Mouse (Mus musculus) heart, embryonic 12.5 days (tissue): Measurements from ENCODE around the gene Fndc10. TPM values are rescaled to one million over a fixed set of nuclear protein-coding genes. Genes with fewer than 3 reads are reported as not detected.

Experiments
- ATAC-seq: fragments of 200-750 bp; cut with Nextera tagmentation; 2 replicates; pipeline ENCODE4 v1.8.0; 2017; ENCODE audit warnings: moderate TSS enrichment, moderate library complexity; ENCODE audit not compliant: insufficient number of reproducible peaks, low FRiP score
- H3K27ac ChIP-seq: fragments of 300-500 bp; sonication (generic); 2 replicates; pipeline ENCODE4 v1.5.1; 2016; ENCODE audit warnings: mild to moderate bottlenecking, moderate library complexity; ENCODE audit not compliant: poor library complexity, severe bottlenecking
- H3K27me3 ChIP-seq: fragments of 300-500 bp; sonication (generic); replicated peaks from 2 replicates; pipeline ENCODE4 v1.6.1; 2016; ENCODE audit warnings: mild to moderate bottlenecking, moderate library complexity
- H3K36me3 ChIP-seq: fragments of 300-500 bp; sonication (generic); 2 replicates; pipeline ENCODE4 v1.6.1; 2016; ENCODE audit warnings: mild to moderate bottlenecking, moderate library complexity
- H3K4me1 ChIP-seq: fragments of 300-500 bp; sonication (generic); replicated peaks from 2 replicates; pipeline ENCODE4 v1.6.1; 2016; ENCODE audit warnings: mild to moderate bottlenecking
- H3K4me2 ChIP-seq: fragments of 300-500 bp; sonication (generic); 2 replicates; pipeline ENCODE4 v1.6.1; 2016; ENCODE audit warnings: mild to moderate bottlenecking, moderate library complexity
- H3K4me3 ChIP-seq: fragments of 300-500 bp; sonication (generic); 2 replicates; pipeline ENCODE4 v1.5.1; 2016; ENCODE audit warnings: mild to moderate bottlenecking
- H3K9ac ChIP-seq: fragments of 300-500 bp; sonication (generic); 2 replicates; pipeline ENCODE4 v1.6.1; 2016; ENCODE audit warnings: mild to moderate bottlenecking, moderate library complexity
- H3K9me3 ChIP-seq: fragments of 300-500 bp; sonication (generic); replicated peaks from 2 replicates; pipeline ENCODE4 v1.6.1; 2016; ENCODE audit warnings: mild to moderate bottlenecking, moderate library complexity
- WGBS: fragments of 180-500 bp; shearing (Covaris S2); methylation state at CpG from one replicate; pipeline ENCODE4 v1.1.7; 2016; 5-methylcytosine and 5-hydroxymethylcytosine counted together
- polyA plus RNA-seq: library from polyadenylated mRNA; unstranded; fragments of >200 nt; fragmentation: Nextera tagmentation; extraction: Ambion mirVana; gene quantifications from 2 replicates; pipeline ENCODE4 v1.2.1, GENCODE M21; 2016

Gene Fndc10
- polyA plus RNA-seq, 1 experiment from 2014 or later: 5.2 TPM

GRCm38 (mm10) chr4:155708582-155708981 lies 14.4 kb downstream of the Fndc10 start:
- no peaks in the 10 kb centered on the region for H3K36me3 ChIP-seq
- H3K4me1 ChIP-seq: peaks cover 32% of the 10 kb centered on the region
- H3K27ac ChIP-seq: no peak overlapping the region
- no peaks in the 10 kb centered on the region for H3K9me3 ChIP-seq
- H3K4me2 ChIP-seq: no peak overlapping the region
- 73% methylated on average over 2 of the region's 2 CpGs for WGBS
- ATAC-seq: no peak
- H3K27me3 ChIP-seq: no peaks in the 10 kb centered on the region
- H3K9ac ChIP-seq: no peak overlapping the region
- H3K4me3 ChIP-seq: no peak overlapping the region

GRCm38 (mm10) chr4:155708988-155709387 lies 14.8 kb downstream of the Fndc10 start:
- Histone ChIP-seq H3K9ac (no peak overlapping the region), H3K27ac (no peak overlapping the region), H3K36me3 (peaks cover under 1% of the 10 kb centered on the region; the same call in 1 of the 2 replicates), H3K4me2 (no peak overlapping the region), H3K4me1 (peaks cover 32% of the 10 kb centered on the region), H3K9me3 (no peaks in the 10 kb centered on the region), H3K27me3 (no peaks in the 10 kb centered on the region), H3K4me3 (no peak overlapping the region)
- ATAC-seq: no peak

GRCm38 (mm10) chr4:155710521-155711252 lies 16.5 kb downstream of the Fndc10 start:
- peaks cover 29% of the 10 kb centered on the region for H3K4me1 ChIP-seq
- H3K27me3 ChIP-seq: no peaks in the 10 kb centered on the region
- H3K4me2 ChIP-seq: no peak overlapping the region
- H3K9me3 ChIP-seq: no peaks in the 10 kb centered on the region
- WGBS: 63% methylated on average over 6 of the region's 6 CpGs
- H3K27ac ChIP-seq: 0 out of 2 replicates have a peak overlapping the region, but pooled peaks have one; percentile 3
- no peak overlapping the region for H3K4me3 ChIP-seq
- no peak overlapping the region for H3K9ac ChIP-seq
- peaks cover 18% of the 10 kb centered on the region for H3K36me3 ChIP-seq
- ATAC-seq: no peak

- no peak overlapping the region for H3K4me2 ChIP-seq
- WGBS: 65% methylated on average over 4 of the region's 4 CpGs
- H3K27ac ChIP-seq: no peak overlapping the region
Measured at GRCm38 (mm10) chr4:155721668-155722083, 27.5 kb downstream of the Fndc10 start.

GRCm38 (mm10) chr4:155727993-155728392 lies 33.9 kb downstream of the Fndc10 start:
- no peak overlapping the region for H3K4me3 ChIP-seq
- H3K9ac ChIP-seq: 0 out of 2 replicates have a peak overlapping the region, but pooled peaks have one; percentile 7
- H3K4me1 ChIP-seq: no peaks in the 10 kb centered on the region
- no peaks in the 10 kb centered on the region for H3K9me3 ChIP-seq
- H3K36me3 ChIP-seq: peaks cover 44% of the 10 kb centered on the region
- 77% methylated on average over 2 of the region's 2 CpGs for WGBS
- H3K27me3 ChIP-seq: no peaks in the 10 kb centered on the region
- ATAC-seq: no peak
- H3K4me2 ChIP-seq: no peak overlapping the region
- H3K27ac ChIP-seq: no peak overlapping the region

More at GRCm38 (mm10) chr4:155721668-155722083, 27.5 kb downstream of the Fndc10 start:
- Histone ChIP-seq H3K9ac (no peak overlapping the region), H3K9me3 (no peaks in the 10 kb centered on the region), H3K4me1 (no peaks in the 10 kb centered on the region), H3K4me3 (no peak overlapping the region), H3K36me3 (peaks cover 27% of the 10 kb centered on the region), H3K27me3 (no peaks in the 10 kb centered on the region)
- 0 out of 2 replicates have a peak, but pooled peaks have one; percentile 25 for ATAC-seq

- H3K27me3 ChIP-seq: no peaks in the 10 kb centered on the region
- no peak overlapping the region for H3K4me3 ChIP-seq
- no peak overlapping the region for H3K27ac ChIP-seq
- no peaks in the 10 kb centered on the region for H3K9me3 ChIP-seq
- 85% methylated on average over 10 of the region's 10 CpGs for WGBS
- peaks cover 43% of the 10 kb centered on the region for H3K36me3 ChIP-seq
- no peak overlapping the region for H3K4me2 ChIP-seq
- H3K9ac ChIP-seq: no peak overlapping the region
- peaks cover 26% of the 10 kb centered on the region for H3K4me1 ChIP-seq
- no peak for ATAC-seq
Measured at GRCm38 (mm10) chr4:155733267-155733666, 39.1 kb downstream of the Fndc10 start.

GRCm38 (mm10) chr4:155734350-155734941 lies 40.3 kb downstream of the Fndc10 start, which contains the start of gene Tmem240:
Gene Tmem240, plus strand, starts transcription at chr4:155734800.
- Histone ChIP-seq H3K9ac (peak within 1 kb of the TSS; percentile 92), H3K4me2 (peak within 1 kb of the TSS; percentile 94), H3K27ac (peak within 1 kb of the TSS; percentile 80), H3K4me1 (peaks cover 30% of the 10 kb centered on the region), H3K9me3 (no peaks in the 10 kb centered on the region), H3K27me3 (no peaks in the 10 kb centered on the region), H3K4me3 (peak within 1 kb of the TSS; percentile 94), H3K36me3 (peaks cover 39% of the 10 kb centered on the region)
- WGBS: under 1% methylated on average over 19 of the region's 35 CpGs
- ATAC-seq: peak; percentile 92

- H3K9me3 ChIP-seq: no peaks in the 10 kb centered on the region
- 2% methylated on average over 54 of the region's 79 CpGs for WGBS
- H3K4me3 ChIP-seq: peak overlapping the region; percentile 94
- H3K27me3 ChIP-seq: no peaks in the 10 kb centered on the region
- peaks cover 30% of the 10 kb centered on the region for H3K4me1 ChIP-seq
- peaks cover 44% of the 10 kb centered on the region for H3K36me3 ChIP-seq
- H3K9ac ChIP-seq: peak overlapping the region; percentile 92
- peak overlapping the region; percentile 94 for H3K4me2 ChIP-seq
- ATAC-seq: peak; percentile 70
- H3K27ac ChIP-seq: peak overlapping the region; percentile 80
Measured at GRCm38 (mm10) chr4:155734951-155735702, 41.0 kb downstream of the Fndc10 start.

GRCm38 (mm10) chr4:155735788-155736187 lies 41.6 kb downstream of the Fndc10 start:
- no peak overlapping the region for H3K27ac ChIP-seq
- ATAC-seq: no peak
- H3K36me3 ChIP-seq: peaks cover 48% of the 10 kb centered on the region
- no peaks in the 10 kb centered on the region for H3K27me3 ChIP-seq
- H3K4me2 ChIP-seq: peak overlapping the region; percentile 94
- H3K9me3 ChIP-seq: no peaks in the 10 kb centered on the region
- H3K4me3 ChIP-seq: peak overlapping the region; percentile 94
- H3K9ac ChIP-seq: peak overlapping the region; percentile 92
- WGBS: 71% methylated on average over 5 of the region's 5 CpGs
- H3K4me1 ChIP-seq: peaks cover 30% of the 10 kb centered on the region

- no peak for ATAC-seq
- 86% methylated on average over 5 of the region's 5 CpGs for WGBS
- Histone ChIP-seq H3K27ac (no peak overlapping the region), H3K27me3 (no peaks in the 10 kb centered on the region), H3K4me2 (no peak overlapping the region), H3K4me1 (peaks cover 30% of the 10 kb centered on the region), H3K9ac (no peak overlapping the region), H3K36me3 (peaks cover 49% of the 10 kb centered on the region), H3K4me3 (peak overlapping the region; percentile 94; the same call in 1 of the 2 replicates), H3K9me3 (no peaks in the 10 kb centered on the region)
Measured at GRCm38 (mm10) chr4:155736421-155736820, 42.3 kb downstream of the Fndc10 start.

GRCm38 (mm10) chr4:155738262-155738661 lies 44.1 kb downstream of the Fndc10 start:
- H3K27ac ChIP-seq: no peak overlapping the region
- no peak overlapping the region for H3K9ac ChIP-seq
- 59% methylated on average over 8 of the region's 8 CpGs for WGBS
- peaks cover 52% of the 10 kb centered on the region for H3K36me3 ChIP-seq
- H3K9me3 ChIP-seq: no peaks in the 10 kb centered on the region
- H3K4me2 ChIP-seq: no peak overlapping the region
- H3K4me3 ChIP-seq: no peak overlapping the region
- H3K4me1 ChIP-seq: peaks cover 30% of the 10 kb centered on the region
- H3K27me3 ChIP-seq: no peaks in the 10 kb centered on the region
- ATAC-seq: no peak
